Mouse (Mus musculus): Measurements from ENCODE around the gene Tceal3. TPM values are rescaled to one million over a fixed set of nuclear protein-coding genes. Genes with fewer than 3 reads are reported as not detected.

Tceal3 gene
- polyA plus RNA-seq, 1 experiment from 2014 or later: 2.5 TPM

Other genes with a start within 250 kb of the Tceal3 start
- gene Kir3dl1, start 72.8 kb upstream of the Tceal3 start, polyA plus RNA-seq (2015; fragmentation: Nextera tagmentation; extraction: Ambion mirVana): not detected in 2 replicates
- not detected in 2 replicates for gene Kir3dl2, start 46.8 kb upstream of the Tceal3 start, polyA plus RNA-seq (2015; fragmentation: Nextera tagmentation; extraction: Ambion mirVana)
- gene Tceal1, start 117.1 kb downstream of the Tceal3 start, polyA plus RNA-seq (2015; fragmentation: Nextera tagmentation; extraction: Ambion mirVana): 8.7 and 9.3 TPM in 2 replicates
- gene Morf4l2, start 152.8 kb downstream of the Tceal3 start, polyA plus RNA-seq (2015; fragmentation: Nextera tagmentation; extraction: Ambion mirVana): 292 and 337 TPM in 2 replicates
- gene Glra4, start 189.3 kb downstream of the Tceal3 start, polyA plus RNA-seq (2015; fragmentation: Nextera tagmentation; extraction: Ambion mirVana): not detected in 2 replicates
- 3.7 and 4.0 TPM in 2 replicates for gene Plp1, start 231.8 kb downstream of the Tceal3 start, polyA plus RNA-seq (2015; fragmentation: Nextera tagmentation; extraction: Ambion mirVana)

Data from heart, embryonic 16.5 days (tissue).